Mouse (Mus musculus) lung, embryonic 14.5 days (tissue): ENCODE measurements at regions not wholly inside any gene's neighbourhood (a gene's known extent, or its start where the extent isn't known, plus 50 kb on each side); places are given as distances from the start of the nearest gene placed in this dataset.
A peak's percentile ranks its signal among the peaks of the same experiment; 100 is the strongest.

Experiments
- ATAC-seq: fragments of 200-750 bp; cut with Nextera tagmentation; 2 replicates; pipeline ENCODE4 v1.8.0; 2017; ENCODE audit warnings: mild to moderate bottlenecking, moderate TSS enrichment, moderate library complexity; ENCODE audit not compliant: insufficient read depth
- DNase-seq: peaks from one replicate; pipeline ENCODE4 v3.0.0-alpha.2; 2015
- H3K27ac ChIP-seq: fragments of 300-500 bp; sonication (generic); 2 replicates; pipeline ENCODE4 v1.5.1; 2014; ENCODE audit warnings: low read depth, mild to moderate bottlenecking, moderate library complexity
- H3K27me3 ChIP-seq: fragments of 300-500 bp; sonication (generic); 2 replicates; pipeline ENCODE4 v1.6.1; 2014; ENCODE audit warnings: low read length, control low read depth; ENCODE audit not compliant: insufficient read depth
- H3K36me3 ChIP-seq: fragments of 300-500 bp; sonication (generic); 2 replicates; pipeline ENCODE4 v1.6.1; 2014; ENCODE audit warnings: control low read depth; ENCODE audit not compliant: insufficient read depth
- H3K4me1 ChIP-seq: fragments of 300-500 bp; sonication (generic); 2 replicates; pipeline ENCODE4 v1.6.1; 2014; ENCODE audit warnings: antibody characterized with exemption, control low read depth; ENCODE audit not compliant: insufficient read depth
- H3K4me2 ChIP-seq: fragments of 300-500 bp; sonication (generic); 2 replicates; pipeline ENCODE4 v1.6.1; 2014; ENCODE audit warnings: mild to moderate bottlenecking
- H3K4me3 ChIP-seq: fragments of 300-500 bp; sonication (generic); 2 replicates; pipeline ENCODE4 v1.5.1; 2014; ENCODE audit warnings: low read depth, low read length
- H3K9ac ChIP-seq: fragments of 300-500 bp; sonication (generic); 2 replicates; pipeline ENCODE4 v1.6.1; 2014
- H3K9me3 ChIP-seq: fragments of 300-500 bp; sonication (generic); 2 replicates; pipeline ENCODE4 v1.6.1; 2016; ENCODE audit warnings: low read depth, low read length, control low read depth
- CTCF ChIP-seq: IDR thresholded peaks from 2 replicates; pipeline ENCODE4 v1.5.1; 2016; ENCODE audit warnings: antibody characterized with exemption, low read depth
- WGBS: fragments of 180-500 bp; shearing (Covaris S2); extraction: QIAGEN DNeasy Blood & Tissue Kit; methylation state at CpG from one replicate; pipeline ENCODE4 v1.1.7; 2014; 5-methylcytosine and 5-hydroxymethylcytosine counted together

GRCm38 (mm10) chr1:165046056-165046455, 110.7 kb upstream of the Xcl1 start:
- H3K9ac ChIP-seq: no peak overlapping the region
- TF ChIP-seq CTCF: no peak
- no peaks in the 10 kb centered on the region for H3K27me3 ChIP-seq
- no peak overlapping the region for H3K27ac ChIP-seq
- no peaks in the 10 kb centered on the region for H3K36me3 ChIP-seq
- no peak overlapping the region for H3K4me2 ChIP-seq
- WGBS: 57% methylated on average over 4 of the region's 4 CpGs
- DNase-seq: no peak
- H3K9me3 ChIP-seq: no peaks in the 10 kb centered on the region
- H3K4me3 ChIP-seq: no peak overlapping the region
- H3K4me1 ChIP-seq: no peaks in the 10 kb centered on the region
- no peak for ATAC-seq

GRCm38 (mm10) chr1:165043361-165043760, 108.0 kb upstream of the Xcl1 start:
- Histone ChIP-seq H3K4me2 (no peak overlapping the region), H3K27me3 (no peaks in the 10 kb centered on the region), H3K4me3 (no peak overlapping the region), H3K36me3 (no peaks in the 10 kb centered on the region), H3K27ac (no peak overlapping the region), H3K4me1 (no peaks in the 10 kb centered on the region), H3K9me3 (no peaks in the 10 kb centered on the region), H3K9ac (no peak overlapping the region)
- ATAC-seq: no peak
- no peak for DNase-seq
- WGBS: 29% methylated on average over 3 of the region's 3 CpGs
- no peak for TF ChIP-seq CTCF

- ATAC-seq: no peak
- DNase-seq: no peak
- TF ChIP-seq CTCF: no peak
- H3K27me3 ChIP-seq: no peaks in the 10 kb centered on the region
- no peak overlapping the region for H3K27ac ChIP-seq
- H3K9me3 ChIP-seq: no peaks in the 10 kb centered on the region
- H3K36me3 ChIP-seq: no peaks in the 10 kb centered on the region
- no peak overlapping the region for H3K4me3 ChIP-seq
- no peak overlapping the region for H3K9ac ChIP-seq
- WGBS: 79% methylated on average over 2 of the region's 2 CpGs
- no peaks in the 10 kb centered on the region for H3K4me1 ChIP-seq
- no peak overlapping the region for H3K4me2 ChIP-seq
Measured at GRCm38 (mm10) chr1:165042105-165042504, 106.8 kb upstream of the Xcl1 start.

GRCm38 (mm10) chr1:165036631-165037030, 101.3 kb upstream of the Xcl1 start:
- H3K27ac ChIP-seq: no peak overlapping the region
- TF ChIP-seq CTCF: no peak
- H3K4me2 ChIP-seq: no peak overlapping the region
- no peaks in the 10 kb centered on the region for H3K27me3 ChIP-seq
- no peaks in the 10 kb centered on the region for H3K9me3 ChIP-seq
- no peak for ATAC-seq
- no peaks in the 10 kb centered on the region for H3K4me1 ChIP-seq
- 67% methylated on average over 3 of the region's 3 CpGs for WGBS
- H3K9ac ChIP-seq: no peak overlapping the region
- no peak overlapping the region for H3K4me3 ChIP-seq
- H3K36me3 ChIP-seq: no peaks in the 10 kb centered on the region
- no peak for DNase-seq

GRCm38 (mm10) chr1:165035618-165036017, 100.3 kb upstream of the Xcl1 start:
- DNase-seq: no peak
- TF ChIP-seq CTCF: peak; percentile 39
- H3K9ac ChIP-seq: no peak overlapping the region
- H3K4me2 ChIP-seq: no peak overlapping the region
- 87% methylated on average over 1 of the region's 1 CpGs for WGBS
- no peak overlapping the region for H3K4me3 ChIP-seq
- H3K9me3 ChIP-seq: no peaks in the 10 kb centered on the region
- no peaks in the 10 kb centered on the region for H3K27me3 ChIP-seq
- ATAC-seq: no peak
- H3K4me1 ChIP-seq: no peaks in the 10 kb centered on the region
- no peak overlapping the region for H3K27ac ChIP-seq
- H3K36me3 ChIP-seq: no peaks in the 10 kb centered on the region

GRCm38 (mm10) chr1:165020960-165021563, 85.7 kb upstream of the Xcl1 start:
- H3K4me2 ChIP-seq: no peak overlapping the region
- H3K36me3 ChIP-seq: no peaks in the 10 kb centered on the region
- no peak overlapping the region for H3K4me3 ChIP-seq
- H3K9ac ChIP-seq: no peak overlapping the region
- 56% methylated on average over 10 of the region's 10 CpGs for WGBS
- DNase-seq (no peak), ATAC-seq (no peak)
- no peaks in the 10 kb centered on the region for H3K9me3 ChIP-seq
- no peaks in the 10 kb centered on the region for H3K4me1 ChIP-seq
- no peaks in the 10 kb centered on the region for H3K27me3 ChIP-seq
- no peak for TF ChIP-seq CTCF
- H3K27ac ChIP-seq: no peak overlapping the region

- DNase-seq (peak; percentile 76), ATAC-seq (peak; percentile 97)
- Histone ChIP-seq H3K27ac (no peak overlapping the region), H3K4me1 (no peaks in the 10 kb centered on the region), H3K4me3 (peak overlapping the region; percentile 20), H3K36me3 (no peaks in the 10 kb centered on the region), H3K9ac (no peak overlapping the region), H3K9me3 (no peaks in the 10 kb centered on the region), H3K27me3 (no peaks in the 10 kb centered on the region), H3K4me2 (peak overlapping the region; percentile 53)
- TF ChIP-seq CTCF: no peak
- WGBS: 14% methylated on average over 16 of the region's 16 CpGs
Measured at GRCm38 (mm10) chr1:165018692-165019309, 83.5 kb upstream of the Xcl1 start.

GRCm38 (mm10) chr1:165018236-165018635, 82.9 kb upstream of the Xcl1 start:
- ATAC-seq (no peak), DNase-seq (no peak)
- Histone ChIP-seq H3K9me3 (no peaks in the 10 kb centered on the region), H3K27ac (no peak overlapping the region), H3K36me3 (no peaks in the 10 kb centered on the region), H3K27me3 (no peaks in the 10 kb centered on the region), H3K4me1 (no peaks in the 10 kb centered on the region), H3K9ac (no peak overlapping the region), H3K4me3 (no peak overlapping the region), H3K4me2 (no peak overlapping the region)
- no peak for TF ChIP-seq CTCF
- 89% methylated on average over 4 of the region's 4 CpGs for WGBS
